Mouse (Mus musculus): ENCODE measurements around the gene Celf6. TPM values are rescaled to one million over a fixed set of nuclear protein-coding genes. Genes with fewer than 3 reads are reported as not detected.

Celf6 gene
- polyA plus RNA-seq, 1 experiment from 2014 or later = 16.5 TPM

DNA sequence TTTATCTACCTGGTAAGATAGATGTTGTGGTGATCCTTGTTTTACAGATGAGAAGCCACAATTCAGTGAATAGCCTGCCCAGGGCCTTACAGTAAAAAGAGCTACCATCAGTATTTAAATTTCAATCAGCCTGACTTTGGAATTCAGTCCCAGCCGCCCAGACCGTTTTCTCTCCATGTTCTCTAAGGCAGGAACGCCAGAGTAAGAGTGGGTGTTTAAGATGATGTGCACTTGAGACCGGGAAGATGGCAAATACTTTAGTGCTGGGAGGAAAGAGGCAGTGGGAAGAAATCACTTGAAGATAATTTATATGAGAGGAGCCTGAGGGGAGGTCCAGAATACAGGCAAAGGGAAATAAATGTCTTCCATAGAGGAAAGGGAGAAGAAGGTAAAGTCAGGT, 27.6 kb upstream of the Celf6 start:
- H3K36me3 ChIP-seq = peaks cover 9% of the 10 kb centered on the region
- H3K9ac ChIP-seq = no peak overlapping the region
- H3K4me3 ChIP-seq = no peak overlapping the region
- WGBS = 90% methylated on average over 4 of the region's 4 CpGs
- no peak overlapping the region for H3K4me2 ChIP-seq (replicated peaks)
- no peaks in the 10 kb centered on the region for H3K4me1 ChIP-seq
- H3K9me3 ChIP-seq = no peaks in the 10 kb centered on the region
- ATAC-seq (ENCODE audit: low FRiP score, low read depth) = no peak
- no peak overlapping the region for H3K27ac ChIP-seq
- no peaks in the 10 kb centered on the region for H3K27me3 ChIP-seq (replicated peaks)

GRCm38 (mm10) chr9:59551017-59551416, 26.7 kb upstream of the Celf6 start:
- Histone ChIP-seq H3K27me3 (replicated peaks) (no peaks in the 10 kb centered on the region), H3K9ac (no peak overlapping the region), H3K9me3 (no peaks in the 10 kb centered on the region), H3K27ac (no peak overlapping the region), H3K4me2 (replicated peaks) (no peak overlapping the region), H3K4me1 (no peaks in the 10 kb centered on the region), H3K36me3 (peaks cover 15% of the 10 kb centered on the region), H3K4me3 (no peak overlapping the region)
- no peak for ATAC-seq (ENCODE audit: low FRiP score, low read depth)
- 87% methylated on average over 5 of the region's 5 CpGs for WGBS

DNA sequence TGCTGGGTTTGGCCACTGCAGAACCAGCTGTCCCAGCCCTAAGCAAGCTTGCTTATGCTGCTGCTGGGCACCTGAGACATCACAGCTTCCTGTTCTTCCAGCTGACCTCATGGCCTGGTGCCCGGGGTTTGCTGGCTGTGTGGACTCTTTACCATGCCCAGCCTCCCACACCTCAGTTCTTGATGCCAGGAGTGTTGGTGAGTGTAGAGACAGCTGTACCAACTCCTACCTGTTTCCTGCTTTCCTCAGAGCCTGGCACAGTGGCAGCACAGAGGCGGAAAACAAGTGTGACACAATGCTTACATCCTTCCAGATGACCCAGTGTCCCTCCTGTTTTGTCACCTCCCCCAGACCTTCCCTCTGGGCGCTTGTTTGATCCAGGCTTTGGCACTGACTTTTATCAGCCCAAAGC, 26.1 kb upstream of the Celf6 start:
- Histone ChIP-seq H3K9me3 (no peaks in the 10 kb centered on the region), H3K4me1 (no peaks in the 10 kb centered on the region), H3K4me2 (replicated peaks) (no peak overlapping the region), H3K4me3 (no peak overlapping the region), H3K9ac (no peak overlapping the region), H3K36me3 (peaks cover 15% of the 10 kb centered on the region), H3K27me3 (replicated peaks) (no peaks in the 10 kb centered on the region), H3K27ac (no peak overlapping the region)
- 82% methylated on average over 3 of the region's 3 CpGs for WGBS
- ATAC-seq (ENCODE audit: low FRiP score, low read depth) = no peak

GRCm38 (mm10) chr9:59552610-59553009, 25.1 kb upstream of the Celf6 start:
- Histone ChIP-seq H3K36me3 (peaks cover 25% of the 10 kb centered on the region), H3K4me1 (no peaks in the 10 kb centered on the region), H3K9me3 (no peaks in the 10 kb centered on the region), H3K4me3 (no peak overlapping the region), H3K27ac (no peak overlapping the region), H3K9ac (no peak overlapping the region), H3K27me3 (replicated peaks) (no peaks in the 10 kb centered on the region), H3K4me2 (replicated peaks) (no peak overlapping the region)
- WGBS = 88% methylated on average over 5 of the region's 5 CpGs
- ATAC-seq (ENCODE audit: low FRiP score, low read depth) = no peak

- H3K27ac ChIP-seq = no peak overlapping the region
- no peaks in the 10 kb centered on the region for H3K9me3 ChIP-seq
- no peaks in the 10 kb centered on the region for H3K27me3 ChIP-seq (replicated peaks)
- peaks cover 36% of the 10 kb centered on the region for H3K36me3 ChIP-seq
- WGBS = 89% methylated on average over 4 of the region's 4 CpGs
- H3K4me2 ChIP-seq (replicated peaks) = no peak overlapping the region
- no peak for ATAC-seq (ENCODE audit: low FRiP score, low read depth)
- H3K4me3 ChIP-seq = no peak overlapping the region
- H3K9ac ChIP-seq = no peak overlapping the region
- H3K4me1 ChIP-seq = no peaks in the 10 kb centered on the region
These were observed 24.0 kb upstream of the Celf6 start for GRCm38 (mm10) chr9:59553719-59554118.

GRCm38 (mm10) chr9:59565600-59565999, 12.1 kb upstream of the Celf6 start:
- Histone ChIP-seq H3K9me3 (no peaks in the 10 kb centered on the region), H3K27me3 (replicated peaks) (no peaks in the 10 kb centered on the region), H3K9ac (no peak overlapping the region), H3K4me2 (replicated peaks) (no peak overlapping the region), H3K4me3 (no peak overlapping the region), H3K4me1 (0 out of 2 replicates have a peak, but pooled peaks cover 3% of the 10 kb centered on the region), H3K27ac (no peak overlapping the region), H3K36me3 (peaks cover 35% of the 10 kb centered on the region)
- WGBS = 32% methylated on average over 4 of the region's 4 CpGs
- no peak for ATAC-seq (ENCODE audit: low FRiP score, low read depth)

GRCm38 (mm10) chr9:59567111-59567510, 10.6 kb upstream of the Celf6 start:
- no peak overlapping the region for H3K9ac ChIP-seq
- peak; percentile 66; the same call in 1 of the 2 replicates for ATAC-seq (ENCODE audit: low FRiP score, low read depth)
- H3K4me1 ChIP-seq = 0 out of 2 replicates have a peak, but pooled peaks cover 3% of the 10 kb centered on the region
- peaks cover 22% of the 10 kb centered on the region for H3K36me3 ChIP-seq
- no peak overlapping the region for H3K4me3 ChIP-seq
- no peak overlapping the region for H3K4me2 ChIP-seq (replicated peaks)
- H3K27me3 ChIP-seq (replicated peaks) = no peaks in the 10 kb centered on the region
- WGBS = 31% methylated on average over 6 of the region's 6 CpGs
- H3K27ac ChIP-seq = no peak overlapping the region
- H3K9me3 ChIP-seq = no peaks in the 10 kb centered on the region

- Histone ChIP-seq H3K9me3 (no peaks in the 10 kb centered on the region), H3K4me2 (replicated peaks) (no peak overlapping the region), H3K27ac (no peak overlapping the region), H3K27me3 (replicated peaks) (0 out of 2 replicates have a peak, but pooled peaks cover 6% of the 10 kb centered on the region), H3K9ac (no peak overlapping the region), H3K4me1 (no peaks in the 10 kb centered on the region), H3K36me3 (no peaks in the 10 kb centered on the region), H3K4me3 (no peak overlapping the region)
- ATAC-seq (ENCODE audit: low FRiP score, low read depth) = no peak
- 85% methylated on average over 2 of the region's 2 CpGs for WGBS
These were observed 5.9 kb upstream of the Celf6 start for GRCm38 (mm10) chr9:59571852-59572251.

DNA sequence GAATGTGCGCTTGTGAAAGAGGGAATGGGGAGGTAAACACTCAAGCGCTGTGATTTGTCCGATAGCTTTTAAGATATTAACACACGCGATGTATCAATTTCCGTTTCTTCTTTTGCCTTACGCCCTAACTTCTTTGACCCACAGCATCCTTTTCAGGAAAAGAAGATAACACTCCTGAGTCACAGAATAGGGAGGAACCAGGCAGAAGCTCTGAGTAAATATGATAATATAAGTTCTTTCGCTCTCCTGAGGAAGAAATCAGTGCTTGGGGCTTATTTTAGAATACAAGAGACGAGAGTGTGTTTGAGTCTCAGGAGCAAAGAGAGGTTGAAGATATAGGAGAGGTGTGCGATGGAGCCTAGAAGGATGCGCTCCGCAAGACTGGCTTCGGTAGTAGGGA, 316 bp upstream of the Celf6 start:
- 19% methylated on average over 13 of the region's 13 CpGs for WGBS
- Histone ChIP-seq H3K4me1 (peaks cover 15% of the 10 kb centered on the region), H3K36me3 (no peaks in the 10 kb centered on the region), H3K4me3 (peak overlapping the region; percentile 48), H3K9ac (no peak overlapping the region), H3K9me3 (no peaks in the 10 kb centered on the region), H3K4me2 (replicated peaks) (peak overlapping the region; percentile 73), H3K27me3 (replicated peaks) (peaks cover 21% of the 10 kb centered on the region; the same call in 1 of the 2 replicates), H3K27ac (no peak overlapping the region)
- no peak for ATAC-seq (ENCODE audit: low FRiP score, low read depth)

DNA sequence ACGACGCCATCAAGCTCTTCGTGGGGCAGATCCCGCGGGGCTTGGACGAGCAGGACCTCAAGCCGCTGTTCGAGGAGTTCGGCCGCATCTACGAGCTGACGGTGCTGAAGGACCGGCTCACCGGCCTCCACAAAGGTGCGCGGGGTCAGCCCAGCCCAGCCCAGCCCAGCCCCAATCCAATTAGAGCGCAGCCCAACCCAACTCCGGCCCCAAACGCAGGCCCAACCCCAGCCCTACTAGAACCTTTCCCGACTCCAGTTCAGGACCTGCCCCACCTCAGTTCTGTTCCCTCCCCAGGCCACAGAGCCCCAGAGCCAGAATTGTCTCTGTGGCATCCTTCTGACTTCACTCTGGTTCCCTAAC, 769 bp downstream of the Celf6 start:
- H3K27me3 ChIP-seq (replicated peaks) = peaks cover 21% of the 10 kb centered on the region; the same call in 1 of the 2 replicates

GRCm38 (mm10) chr9:59584871-59585308, 7.2 kb downstream of the Celf6 start:
- 5% methylated on average over 13 of the region's 13 CpGs for WGBS
- Histone ChIP-seq H3K4me3 (no peak overlapping the region), H3K4me2 (replicated peaks) (peak overlapping the region; percentile 43), H3K4me1 (peaks cover 15% of the 10 kb centered on the region), H3K9ac (no peak overlapping the region), H3K27ac (no peak overlapping the region), H3K9me3 (no peaks in the 10 kb centered on the region), H3K36me3 (no peaks in the 10 kb centered on the region), H3K27me3 (replicated peaks) (peaks cover 12% of the 10 kb centered on the region)
- ATAC-seq (ENCODE audit: low FRiP score, low read depth) = peak; percentile 56; the same call in 1 of the 2 replicates

More for the DNA sequence above, 769 bp downstream of the Celf6 start:
- Histone ChIP-seq H3K4me3 (peak overlapping the region; percentile 48), H3K4me1 (peaks cover 15% of the 10 kb centered on the region), H3K27ac (peak overlapping the region; percentile 22; the same call in 1 of the 2 replicates), H3K9me3 (no peaks in the 10 kb centered on the region), H3K9ac (peak overlapping the region; percentile 57), H3K36me3 (no peaks in the 10 kb centered on the region), H3K4me2 (replicated peaks) (peak overlapping the region; percentile 73)
- WGBS = 2% methylated on average over 20 of the region's 20 CpGs
- peak; percentile 50; the same call in 1 of the 2 replicates for ATAC-seq (ENCODE audit: low FRiP score, low read depth)

DNA sequence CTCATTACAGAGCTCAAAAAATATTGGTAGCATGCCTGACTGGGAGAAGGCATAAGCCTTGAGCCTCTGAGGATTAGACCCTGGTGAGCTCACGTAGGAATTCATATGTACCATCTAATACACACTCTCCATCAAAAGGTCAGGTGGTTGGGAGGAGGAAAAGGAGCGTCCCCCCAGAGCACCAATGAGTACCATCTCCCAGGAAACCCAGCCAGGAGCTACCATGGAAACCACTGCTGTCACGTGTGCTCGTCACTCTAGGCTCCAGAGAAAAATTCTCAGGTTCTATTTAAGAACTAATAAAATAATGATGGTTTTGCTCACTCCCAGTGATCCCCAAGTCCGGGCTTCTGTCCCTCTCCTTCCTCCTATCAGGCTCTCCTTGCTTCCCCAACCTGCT, 10.5 kb downstream of the Celf6 start:
- no peak overlapping the region for H3K27ac ChIP-seq
- no peaks in the 10 kb centered on the region for H3K36me3 ChIP-seq
- peaks cover 15% of the 10 kb centered on the region for H3K4me1 ChIP-seq
- peaks cover 9% of the 10 kb centered on the region for H3K27me3 ChIP-seq (replicated peaks)
- no peaks in the 10 kb centered on the region for H3K9me3 ChIP-seq
- no peak overlapping the region; the same call in 1 of the 2 replicates for H3K4me2 ChIP-seq (replicated peaks)
- WGBS = 61% methylated on average over 5 of the region's 5 CpGs
- no peak for ATAC-seq (ENCODE audit: low FRiP score, low read depth)
- H3K4me3 ChIP-seq = no peak overlapping the region
- H3K9ac ChIP-seq = no peak overlapping the region
